Mouse (Mus musculus): ENCODE measurements at regions not wholly inside any gene's neighbourhood (a gene's known extent, or its start where the extent isn't known, plus 50 kb on each side); places are given as distances from the start of the nearest gene placed in this dataset.

GRCm38 (mm10) chr6:101654351-101654750 lies 276.7 kb upstream of the Pdzrn3 start:
- no peak for TF ChIP-seq CTCF (IDR thresholded peaks at IDR 0.05; ENCODE audit: borderline replicate concordance, extremely low read depth, insufficient read depth, insufficient read length)
- TF ChIP-seq POLR2A (IDR thresholded peaks at IDR 0.05; ENCODE audit: borderline replicate concordance, extremely low read depth, insufficient read depth, insufficient read length, poor library complexity, severe bottlenecking): no peak
